Mouse (Mus musculus) neural tube, embryonic 14.5 days (tissue): ENCODE results near the gene Tmcc1. TPM values are rescaled to one million over a fixed set of nuclear protein-coding genes. Genes with fewer than 3 reads are reported as not detected.

Experiments
- ATAC-seq: fragments of 200-750 bp; cut with Nextera tagmentation; 2 replicates; pipeline ENCODE4 v1.8.0; 2017; ENCODE audit warnings: low read depth, mild to moderate bottlenecking, moderate TSS enrichment, moderate library complexity
- H3K27ac ChIP-seq: fragments of 300-500 bp; sonication (generic); 2 replicates; pipeline ENCODE4 v1.5.1; 2014; ENCODE audit warnings: low read depth, mild to moderate bottlenecking, control low read depth, low read length, moderate library complexity, mixed read lengths
- H3K27me3 ChIP-seq: fragments of 300-500 bp; sonication (generic); 2 replicates; pipeline ENCODE4 v1.6.1; 2014; ENCODE audit warnings: low read length; ENCODE audit not compliant: control insufficient read depth, insufficient read depth
- H3K36me3 ChIP-seq: fragments of 300-500 bp; sonication (generic); 2 replicates; pipeline ENCODE4 v1.6.1; 2014; ENCODE audit warnings: low read length, mixed read lengths; ENCODE audit not compliant: control insufficient read depth, insufficient read depth
- H3K4me1 ChIP-seq: fragments of 300-500 bp; sonication (generic); 2 replicates; pipeline ENCODE4 v1.6.1; 2014; ENCODE audit warnings: low read length; ENCODE audit not compliant: control insufficient read depth, insufficient read depth
- H3K4me2 ChIP-seq: fragments of 300-500 bp; sonication (generic); 2 replicates; pipeline ENCODE4 v1.6.1; 2014; ENCODE audit warnings: mild to moderate bottlenecking, low read depth, low read length, control low read depth
- H3K4me3 ChIP-seq: fragments of 300-500 bp; sonication (generic); 2 replicates; pipeline ENCODE4 v1.5.1; 2014; ENCODE audit warnings: low read depth, low read length, control low read depth, mixed read lengths
- H3K9ac ChIP-seq: fragments of 300-500 bp; sonication (generic); replicated peaks from 2 replicates; pipeline ENCODE4 v1.6.1; 2014; ENCODE audit warnings: low read depth, mild to moderate bottlenecking, control low read depth, low read length, mixed read lengths
- H3K9me3 ChIP-seq: fragments of 300-500 bp; sonication (generic); 2 replicates; pipeline ENCODE4 v1.6.1; 2016; ENCODE audit warnings: low read length; ENCODE audit not compliant: control insufficient read depth
- WGBS: fragments of 180-500 bp; shearing (Covaris S2); extraction: QIAGEN DNeasy Blood & Tissue Kit; methylation state at CpG from one replicate; pipeline ENCODE4 v1.1.7; 2014; 5-methylcytosine and 5-hydroxymethylcytosine counted together
- polyA plus RNA-seq: library from polyadenylated mRNA; unstranded; fragments of >200 nt; fragmentation: Nextera tagmentation; extraction: Ambion mirVana; gene quantifications from 2 replicates; pipeline ENCODE4 v1.2.1, GENCODE M21; 2014

The Tmcc1 gene
- polyA plus RNA-seq, 1 experiment from 2014 or later, result 27.2 TPM

DNA sequence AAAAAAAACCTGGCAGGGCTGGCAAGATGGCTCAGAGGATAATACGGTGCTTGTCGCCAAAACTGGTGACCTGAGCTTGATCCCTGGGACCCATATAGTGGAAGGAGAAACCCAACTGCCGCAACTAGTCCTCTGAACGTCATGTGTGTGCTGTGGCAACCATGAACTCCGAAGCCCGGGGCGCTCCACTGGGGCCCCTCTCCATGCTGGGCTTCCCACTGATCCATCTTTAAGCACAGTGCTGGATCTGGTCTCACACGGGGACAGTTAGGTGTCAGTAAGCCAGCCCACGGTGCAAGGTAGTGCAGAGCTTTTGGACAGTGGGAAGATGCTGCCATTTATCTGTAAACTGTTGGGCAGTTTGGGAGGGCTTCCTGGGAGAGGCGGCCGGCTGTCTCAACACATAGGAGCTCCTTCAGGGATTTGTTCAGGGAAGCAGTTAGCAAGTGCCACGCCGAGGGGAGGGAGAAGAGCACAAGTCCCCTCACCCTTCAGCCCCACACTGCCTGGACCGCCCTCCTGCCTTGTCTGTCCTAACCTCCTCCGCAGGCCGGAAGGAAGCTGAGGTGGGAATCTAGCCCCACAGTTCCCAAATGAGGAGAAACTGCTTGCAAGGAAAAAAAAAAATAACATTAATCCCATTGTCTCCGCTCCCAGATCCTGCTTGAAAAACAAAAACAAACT, 187.9 kb downstream of the Tmcc1 start:
- Histone ChIP-seq H3K4me2 (no peak overlapping the region), H3K4me1 (no peaks in the 10 kb centered on the region), H3K4me3 (no peak overlapping the region), H3K9ac (no peak overlapping the region), H3K36me3 (no peaks in the 10 kb centered on the region), H3K27me3 (no peaks in the 10 kb centered on the region), H3K9me3 (no peaks in the 10 kb centered on the region), H3K27ac (no peak overlapping the region)
- ATAC-seq, result no peak
- WGBS, result 79% methylated on average over 17 of the region's 17 CpGs

GRCm38 (mm10) chr6:116004716-116005115, 188.6 kb downstream of the Tmcc1 start:
- Histone ChIP-seq H3K36me3 (no peaks in the 10 kb centered on the region), H3K9ac (no peak overlapping the region), H3K9me3 (no peaks in the 10 kb centered on the region), H3K4me2 (no peak overlapping the region), H3K4me1 (no peaks in the 10 kb centered on the region), H3K27ac (no peak overlapping the region), H3K4me3 (no peak overlapping the region), H3K27me3 (no peaks in the 10 kb centered on the region)
- 91% methylated on average over 6 of the region's 6 CpGs for WGBS
- no peak for ATAC-seq

GRCm38 (mm10) chr6:116004069-116004468, 189.2 kb downstream of the Tmcc1 start:
- Histone ChIP-seq H3K27me3 (no peaks in the 10 kb centered on the region), H3K27ac (no peak overlapping the region), H3K4me3 (no peak overlapping the region), H3K4me1 (no peaks in the 10 kb centered on the region), H3K9ac (no peak overlapping the region), H3K4me2 (no peak overlapping the region), H3K9me3 (no peaks in the 10 kb centered on the region), H3K36me3 (no peaks in the 10 kb centered on the region)
- ATAC-seq, result no peak
- 41% methylated on average over 7 of the region's 7 CpGs for WGBS

GRCm38 (mm10) chr6:116003516-116003915, 189.8 kb downstream of the Tmcc1 start:
- no peak overlapping the region for H3K4me2 ChIP-seq
- no peak overlapping the region for H3K4me3 ChIP-seq
- no peak overlapping the region for H3K9ac ChIP-seq
- WGBS, result 78% methylated on average over 5 of the region's 5 CpGs
- no peak for ATAC-seq
- no peaks in the 10 kb centered on the region for H3K27me3 ChIP-seq
- H3K27ac ChIP-seq, result no peak overlapping the region
- no peaks in the 10 kb centered on the region for H3K36me3 ChIP-seq
- no peaks in the 10 kb centered on the region for H3K9me3 ChIP-seq
- no peaks in the 10 kb centered on the region for H3K4me1 ChIP-seq

DNA sequence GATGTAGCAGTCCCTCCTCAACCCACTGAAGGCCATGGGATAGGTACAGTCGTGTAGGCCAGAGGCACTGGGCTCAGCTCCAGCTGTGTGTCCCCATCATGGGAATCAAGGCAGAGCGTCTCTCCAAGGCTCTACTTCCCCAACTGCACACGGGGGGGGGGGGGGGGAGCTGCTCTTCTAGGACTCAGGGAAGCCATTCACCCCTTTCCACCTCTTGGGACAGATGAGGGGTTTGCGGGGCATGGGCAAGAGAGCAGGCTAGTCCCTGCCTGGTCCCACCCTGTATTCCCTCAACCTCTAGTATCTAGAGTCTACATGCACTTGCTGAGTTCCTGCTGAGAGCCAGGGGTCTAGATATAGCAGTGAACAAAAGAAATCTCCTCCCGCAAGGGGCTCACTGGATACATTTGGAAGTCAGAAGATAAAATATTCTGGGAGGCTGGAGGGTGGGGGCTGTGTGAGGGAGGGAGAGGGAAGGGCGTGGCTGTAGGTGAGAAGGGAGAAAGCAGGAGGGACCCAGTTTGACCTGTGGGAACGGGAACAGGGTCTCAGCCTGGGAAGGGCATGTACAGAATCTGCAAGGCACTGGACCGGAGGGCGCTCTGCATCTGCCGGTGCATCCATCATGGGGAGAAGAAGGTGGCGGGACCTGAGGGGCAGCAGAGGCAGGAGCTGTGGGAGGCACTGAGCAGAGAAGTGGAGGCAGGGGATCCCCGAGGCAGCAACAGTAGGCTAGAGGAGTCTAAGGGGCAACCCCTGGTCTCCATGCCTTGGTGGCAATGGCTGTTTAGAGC, 190.8 kb downstream of the Tmcc1 start:
- Histone ChIP-seq H3K9me3 (no peaks in the 10 kb centered on the region), H3K27ac (no peak overlapping the region), H3K36me3 (no peaks in the 10 kb centered on the region), H3K27me3 (no peaks in the 10 kb centered on the region), H3K4me3 (no peak overlapping the region), H3K9ac (no peak overlapping the region), H3K4me1 (no peaks in the 10 kb centered on the region), H3K4me2 (no peak overlapping the region)
- 78% methylated on average over 11 of the region's 12 CpGs for WGBS
- ATAC-seq, result no peak

- H3K9me3 ChIP-seq, result no peaks in the 10 kb centered on the region
- no peaks in the 10 kb centered on the region for H3K27me3 ChIP-seq
- ATAC-seq, result no peak
- H3K36me3 ChIP-seq, result no peaks in the 10 kb centered on the region
- no peak overlapping the region for H3K4me2 ChIP-seq
- H3K4me1 ChIP-seq, result no peaks in the 10 kb centered on the region
- WGBS, result 86% methylated on average over 5 of the region's 5 CpGs
- H3K27ac ChIP-seq, result no peak overlapping the region
- H3K4me3 ChIP-seq, result no peak overlapping the region
- no peak overlapping the region for H3K9ac ChIP-seq
Measured at GRCm38 (mm10) chr6:116000851-116001250, 192.4 kb downstream of the Tmcc1 start.

- Histone ChIP-seq H3K4me1 (peaks cover 6% of the 10 kb centered on the region; the same call in 1 of the 2 replicates), H3K36me3 (no peaks in the 10 kb centered on the region), H3K4me3 (no peak overlapping the region), H3K9me3 (no peaks in the 10 kb centered on the region), H3K4me2 (no peak overlapping the region), H3K27ac (no peak overlapping the region), H3K27me3 (peaks cover 4% of the 10 kb centered on the region), H3K9ac (no peak overlapping the region)
- no peak for ATAC-seq
- 93% methylated on average over 2 of the region's 2 CpGs for WGBS
Measured at GRCm38 (mm10) chr6:115999227-115999626, 194.1 kb downstream of the Tmcc1 start.

GRCm38 (mm10) chr6:115998758-115999157, 194.5 kb downstream of the Tmcc1 start:
- Histone ChIP-seq H3K4me1 (peaks cover 8% of the 10 kb centered on the region), H3K4me2 (no peak overlapping the region), H3K9ac (no peak overlapping the region), H3K9me3 (no peaks in the 10 kb centered on the region), H3K36me3 (no peaks in the 10 kb centered on the region), H3K27ac (no peak overlapping the region), H3K4me3 (no peak overlapping the region), H3K27me3 (peaks cover 8% of the 10 kb centered on the region)
- 66% methylated on average over 7 of the region's 7 CpGs for WGBS
- no peak for ATAC-seq

GRCm38 (mm10) chr6:115997726-115998311, 195.5 kb downstream of the Tmcc1 start:
- no peak overlapping the region for H3K9ac ChIP-seq
- no peaks in the 10 kb centered on the region for H3K9me3 ChIP-seq
- no peaks in the 10 kb centered on the region for H3K36me3 ChIP-seq
- H3K4me2 ChIP-seq, result no peak overlapping the region
- H3K4me1 ChIP-seq, result peaks cover 14% of the 10 kb centered on the region
- ATAC-seq, result no peak
- peaks cover 17% of the 10 kb centered on the region for H3K27me3 ChIP-seq
- no peak overlapping the region for H3K4me3 ChIP-seq
- 32% methylated on average over 3 of the region's 3 CpGs for WGBS
- H3K27ac ChIP-seq, result no peak overlapping the region
